Mouse (Mus musculus): ENCODE results near the gene Atp2c1.

DNA sequence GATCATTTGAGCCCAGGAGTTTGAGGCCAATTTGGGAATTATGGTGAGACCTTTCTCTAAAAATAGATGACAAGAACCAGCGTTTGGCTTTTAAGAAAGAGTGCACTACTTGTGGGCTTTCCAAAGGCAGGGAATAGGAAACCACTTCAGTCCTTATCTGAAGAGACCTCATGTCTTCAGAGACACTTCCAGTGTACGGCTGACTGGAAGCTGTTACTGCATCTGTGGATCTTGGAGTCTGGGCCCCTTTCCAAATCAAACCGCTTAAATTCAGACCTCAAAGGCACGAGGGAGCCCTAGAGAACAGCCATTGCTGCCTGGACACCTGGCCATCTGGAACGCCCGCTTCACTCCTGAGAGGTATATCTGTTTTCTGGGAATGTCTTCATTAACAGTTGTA is 22.0 kb upstream of the Atp2c1 start:
- TF ChIP-seq CHD1 (IDR thresholded peaks at IDR 0.05; ENCODE audit: low read depth, low read length) (no peak), JUND (conservative IDR thresholded peaks at IDR 0.05; ENCODE audit: low read depth, low read length) (no peak), KAT2A (IDR thresholded peaks at IDR 0.05; ENCODE audit: insufficient replicate concordance, low read length) (no peak), SMC3 (IDR thresholded peaks at IDR 0.05; ENCODE audit: low read depth, low read length) (no peak), GABPA (IDR thresholded peaks at IDR 0.05; ENCODE audit: insufficient replicate concordance, low read depth, low read length) (no peak)
